Comparison of ENCODE assay signal across 17 mouse cellular contexts in the genomic region with DNA sequence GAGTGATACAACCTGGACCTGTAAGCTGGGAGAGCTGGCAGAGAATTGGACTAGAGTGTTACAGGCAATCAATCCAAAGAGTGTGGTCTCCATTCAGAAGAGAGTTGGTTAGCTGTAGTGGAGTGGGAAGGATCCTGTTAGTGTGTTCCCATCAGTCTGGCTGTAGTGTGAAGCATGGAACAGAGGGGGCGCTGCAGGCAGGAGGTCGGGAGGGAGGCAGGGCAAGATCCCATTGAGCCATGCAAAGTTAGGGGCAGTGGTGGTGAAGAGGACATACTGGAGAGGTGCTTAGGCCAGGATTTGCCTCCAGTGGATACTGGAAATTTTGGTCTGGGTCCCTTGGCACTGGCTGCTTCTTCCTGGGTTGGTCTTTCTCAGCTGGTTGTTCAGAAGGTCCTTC. TPM values are rescaled to one million over a fixed set of nuclear protein-coding genes. Genes with fewer than 3 reads are reported as not detected.
DNase-seq lines count a peak whose midpoint lies in the region; ATAC-seq and TF ChIP-seq lines count a peak whose summit lies in the region.
"Had no signal": no experiment of that assay in that cellular context is flagged by ENCODE, and none has a peak within 500 bp of the region (broad histone marks: within the 10 kb centered on the region; RNA-seq: fewer than 3 reads in every experiment).

No protein-coding gene starts in this region.

- TF ChIP-seq CTCF in forebrain, postnatal 0 days (IDR thresholded peaks at IDR 0.05; ENCODE audit: low read depth) = 0 out of 2 replicates have a peak, but pooled peaks have one; percentile 27
- peak; percentile 27; the same call in 1 of the 2 replicates for TF ChIP-seq CTCF in lung, postnatal 0 days (IDR thresholded peaks at IDR 0.05)

- no peaks in the 10 kb centered on the region for H3K36me3 ChIP-seq in forebrain, postnatal 0 days (ENCODE audit: insufficient read depth)
- H3K36me3 ChIP-seq in forebrain, embryonic 14.5 days (ENCODE audit: control insufficient read depth, insufficient read depth, low read length) = no peaks in the 10 kb centered on the region
- H3K36me3 ChIP-seq in lung, postnatal 0 days (ENCODE audit: insufficient read depth, low read length) = no peaks in the 10 kb centered on the region
- H3K36me3 ChIP-seq: forebrain, embryonic 12.5 days; heart, embryonic 12.5 days; hindbrain, embryonic 12.5 days; stomach, embryonic 15.5 days had no signal

- H3K4me3 ChIP-seq in forebrain, postnatal 0 days (ENCODE audit: low read depth, low read length) = no peak overlapping the region
- H3K4me3 ChIP-seq in forebrain, embryonic 14.5 days (ENCODE audit: low read depth, low read length) = no peak overlapping the region
- no peak overlapping the region for H3K4me3 ChIP-seq in lung, postnatal 0 days (ENCODE audit: low read depth, low read length)
- H3K4me3 ChIP-seq: erythroblast, embryonic 14.5 days; forebrain, embryonic 12.5 days; heart, embryonic 12.5 days; hindbrain, embryonic 12.5 days; stomach, embryonic 15.5 days had no signal

- no peak for TF ChIP-seq EP300 in lung, postnatal 0 days (IDR thresholded peaks at IDR 0.05)

- ATAC-seq in forebrain, postnatal 0 days = no peak
- ATAC-seq in forebrain, embryonic 14.5 days = no peak
- ATAC-seq in lung, postnatal 0 days = no peak

- 88% methylated on average over 2 of the region's 2 CpGs for WGBS in forebrain, postnatal 0 days
- WGBS in forebrain, embryonic 14.5 days = 59% methylated on average over 2 of the region's 2 CpGs
- WGBS in lung, postnatal 0 days = 51% methylated on average over 2 of the region's 2 CpGs

- H3K9me3 ChIP-seq in forebrain, postnatal 0 days (ENCODE audit: low read length) = no peaks in the 10 kb centered on the region
- no peaks in the 10 kb centered on the region for H3K9me3 ChIP-seq in forebrain, embryonic 14.5 days (replicated peaks; ENCODE audit: control insufficient read depth, low read length)
- no peaks in the 10 kb centered on the region for H3K9me3 ChIP-seq in lung, postnatal 0 days (ENCODE audit: low read length)
- H3K9me3 ChIP-seq: forebrain, embryonic 12.5 days; hindbrain, embryonic 12.5 days; stomach, embryonic 15.5 days had no signal

- DNase-seq in forebrain, postnatal 0 days = no peak
- DNase-seq in forebrain, embryonic 14.5 days (ENCODE audit: low spot score) = no peak
- no peak for DNase-seq in lung, postnatal 0 days (ENCODE audit: low spot score)
- DNase-seq in lung, postnatal 14 days = no peak
- DNase-seq in R1 (ENCODE audit: low read depth, low spot score) = peak; percentile 23
- peak; percentile 14 for DNase-seq in induced T-regulatory cell, adult 2 months (ENCODE audit: low read depth)
- DNase-seq in left cerebral cortex, postnatal 36 days (ENCODE audit: low spot score in 2 of 2) = no peak
- no peak for DNase-seq in frontal cortex, postnatal 25 days (ENCODE audit: low spot score in 2 of 2)

- intact Hi-C loops in left cerebral cortex, postnatal 36 days (cut with DNase I) = loop anchor here (2.0 kb wide), 1 partner anchor 259 kb away; no protein-coding TSS in a partner anchor

- H3K9ac ChIP-seq in forebrain, postnatal 0 days = no peak overlapping the region
- H3K9ac ChIP-seq in forebrain, embryonic 14.5 days (ENCODE audit: low read length) = no peak overlapping the region
- no peak overlapping the region for H3K9ac ChIP-seq in lung, postnatal 0 days (replicated peaks; ENCODE audit: low read depth)
- H3K9ac ChIP-seq: forebrain, embryonic 12.5 days; heart, embryonic 12.5 days; hindbrain, embryonic 12.5 days; stomach, embryonic 15.5 days had no signal

- H3K27ac ChIP-seq in forebrain, postnatal 0 days (ENCODE audit: low read depth, low read length) = no peak overlapping the region
- no peak overlapping the region for H3K27ac ChIP-seq in forebrain, embryonic 14.5 days (ENCODE audit: low read depth, low read length)
- no peak overlapping the region for H3K27ac ChIP-seq in lung, postnatal 0 days (ENCODE audit: low read length)
- H3K27ac ChIP-seq: forebrain, embryonic 12.5 days; hindbrain, embryonic 12.5 days; stomach, embryonic 15.5 days had no signal

- 0 out of 2 replicates have a peak, but pooled peaks cover 1% of the 10 kb centered on the region for H3K27me3 ChIP-seq in forebrain, postnatal 0 days (ENCODE audit: insufficient read depth, low read length)
- no peaks in the 10 kb centered on the region for H3K27me3 ChIP-seq in forebrain, embryonic 14.5 days (replicated peaks; ENCODE audit: control insufficient read depth, insufficient read depth, low read length)
- H3K27me3 ChIP-seq in lung, postnatal 0 days (replicated peaks; ENCODE audit: insufficient read depth, low read length) = no peaks in the 10 kb centered on the region

- H3K4me2 ChIP-seq in forebrain, postnatal 0 days (ENCODE audit: low read depth) = no peak overlapping the region
- H3K4me2 ChIP-seq in forebrain, embryonic 14.5 days (ENCODE audit: low read length) = no peak overlapping the region
- no peak overlapping the region for H3K4me2 ChIP-seq in lung, postnatal 0 days (replicated peaks; ENCODE audit: low read depth, low read length)
- H3K4me2 ChIP-seq: forebrain, embryonic 12.5 days; heart, embryonic 12.5 days; hindbrain, embryonic 12.5 days; midbrain, embryonic 11.5 days; stomach, embryonic 15.5 days had no signal

- H3K4me1 ChIP-seq in forebrain, postnatal 0 days (ENCODE audit: insufficient read depth) = no peaks in the 10 kb centered on the region
- no peaks in the 10 kb centered on the region for H3K4me1 ChIP-seq in forebrain, embryonic 14.5 days (ENCODE audit: control insufficient read depth, insufficient read depth, low read length)
- no peaks in the 10 kb centered on the region for H3K4me1 ChIP-seq in lung, postnatal 0 days (ENCODE audit: insufficient read depth, low read depth, low read length)
- H3K4me1 ChIP-seq: heart, embryonic 12.5 days; hindbrain, embryonic 12.5 days; stomach, embryonic 15.5 days had no signal

RNA-seq across cellular contexts. Expression of a gene that starts 8.6 kb away (rescaled TPM):
- 0.86 and 1.5 TPM in 2 replicates for total RNA-seq in forebrain, postnatal 0 days (2014; rRNA removed)
- polyA plus RNA-seq in forebrain, postnatal 0 days (2015; fragmentation: Nextera tagmentation; extraction: Ambion mirVana) = 1.8 and 2.1 TPM in 2 replicates
- 0.32 and 0.33 TPM in 2 replicates for polyA plus RNA-seq in forebrain, embryonic 14.5 days (2014; fragmentation: Nextera tagmentation; extraction: Ambion mirVana)
- polyA plus RNA-seq in lung, postnatal 0 days (2015; fragmentation: Nextera tagmentation; extraction: Ambion mirVana) = 0.58 and 0.79 TPM in 2 replicates
- 1 to 10 TPM; 3.2 to 4.2 TPM for total RNA-seq in left cerebral cortex, postnatal 36 days (2021)
- total RNA-seq: MEL; monocyte, adult 5-6 weeks; neutrophil, adult 5-6 weeks had no signal

Comparison
In these comparisons a context has a peak if more than half of its experiments do, and no peak if none do; other contexts are left out.
1. DNase-seq: peak in R1 (single experiment) and induced T-regulatory cell, adult 2 months (single experiment); none in forebrain, postnatal 0 days (single experiment), forebrain, embryonic 14.5 days (single experiment), lung, postnatal 0 days (single experiment), lung, postnatal 14 days (single experiment), left cerebral cortex, postnatal 36 days (0 of 2) and frontal cortex, postnatal 25 days (0 of 2).